Mouse (Mus musculus) MEL (cell line): ENCODE results near the gene Ndrg2. TPM values are rescaled to one million over a fixed set of nuclear protein-coding genes. Genes with fewer than 3 reads are reported as not detected.

ENCODE experiments used
- DNase-seq: peaks from one replicate; pipeline ENCODE4 v3.0.0; 2011; ENCODE audit warnings: low read depth, low spot score
- H3K27ac ChIP-seq: 2 replicates; pipeline ENCODE4 v1.5.1; 2012; ENCODE audit warnings: low read depth, mild to moderate bottlenecking, control low read depth, low read length, moderate library complexity; ENCODE audit not compliant: control insufficient read depth
- H3K27me3 ChIP-seq, 2 experiments: fragments of 150-350 bp in 1 of 2; sonication (generic) in 1 of 2; 2 replicates each; pipeline ENCODE4 v1.6.1; 2012; ENCODE audit warnings: low read length in 2 of 2, mild to moderate bottlenecking in 2 of 2, improper control_type of control experiment in 1 of 2, moderate library complexity in 1 of 2; ENCODE audit not compliant: insufficient read depth in 2 of 2, control insufficient read depth in 1 of 2
- H3K36me3 ChIP-seq, 2 experiments: 2 replicates each; pipeline ENCODE4 v1.6.1; 2012 to 2014; ENCODE audit warnings: low read length in 2 of 2, improper control_type of control experiment in 1 of 2, inconsistent platforms in 1 of 2, mild to moderate bottlenecking in 1 of 2; ENCODE audit not compliant: insufficient read depth in 2 of 2, control insufficient read depth in 1 of 2
- H3K4me1 ChIP-seq, 2 experiments: fragments of 150-350 bp in 1 of 2; sonication (generic) in 1 of 2; 2 replicates each; pipeline ENCODE4 v1.6.1; 2012; ENCODE audit warnings: low read length in 2 of 2, improper control_type of control experiment in 1 of 2, mild to moderate bottlenecking in 1 of 2; ENCODE audit not compliant: insufficient read depth in 2 of 2, control insufficient read depth in 1 of 2
- H3K4me3 ChIP-seq, 2 experiments: fragments of 150-350 bp in 1 of 2; sonication (generic) in 1 of 2; 2 replicates each; pipeline ENCODE4 v1.5.1; 2012; ENCODE audit warnings: low read depth in 2 of 2, low read length in 2 of 2, mild to moderate bottlenecking in 2 of 2, moderate library complexity in 2 of 2, control low read depth in 1 of 2, improper control_type of control experiment in 1 of 2; ENCODE audit not compliant: control insufficient read depth in 1 of 2, insufficient read depth in 1 of 2
- H3K79me2 ChIP-seq: 2 replicates; pipeline ENCODE4 v1.6.1; 2012; ENCODE audit warnings: mild to moderate bottlenecking, low read length, moderate library complexity; ENCODE audit not compliant: control insufficient read depth, poor library complexity, insufficient read depth
- H3K9ac ChIP-seq: 2 replicates; pipeline ENCODE4 v1.6.1; 2012; ENCODE audit warnings: low read depth, mild to moderate bottlenecking, control low read depth, low read length, moderate library complexity; ENCODE audit not compliant: control insufficient read depth, poor library complexity, severe bottlenecking
- H3K9me3 ChIP-seq: fragments of 150-350 bp; sonication (generic); replicated peaks from 2 replicates; pipeline ENCODE4 v1.6.1; 2012; ENCODE audit warnings: mild to moderate bottlenecking, low read length, improper control_type of control experiment, moderate library complexity; ENCODE audit not compliant: insufficient read depth
- BHLHE40 ChIP-seq: IDR thresholded peaks from 2 replicates; pipeline ENCODE4 v1.6.1; 2012; ENCODE audit warnings: low read depth, mild to moderate bottlenecking, inconsistent platforms, low read length, improper control_type of control experiment, borderline replicate concordance
- CTCF ChIP-seq, 3 experiments: IDR thresholded peaks in 2 of 3; conservative IDR thresholded peaks in 1 of 3; 2 replicates each; pipeline ENCODE4 v1.5.1; 2011 to 2012; ENCODE audit warnings: low read length in 3 of 3, low read depth in 2 of 3, mild to moderate bottlenecking in 2 of 3, improper control_type of control experiment in 1 of 3, inconsistent platforms in 1 of 3, mixed read lengths in 1 of 3, moderate library complexity in 1 of 3; ENCODE audit not compliant: control insufficient read depth in 1 of 3, insufficient read depth in 1 of 3, poor library complexity in 1 of 3, severe bottlenecking in 1 of 3
- E2F4 ChIP-seq: IDR thresholded peaks from 2 replicates; pipeline ENCODE4 v1.6.1; 2011; ENCODE audit warnings: low read depth, low read length, improper control_type of control experiment, borderline replicate concordance
- ELF1 ChIP-seq: IDR thresholded peaks from 2 replicates; pipeline ENCODE4 v1.6.1; 2014; ENCODE audit warnings: low read depth, mild to moderate bottlenecking, inconsistent platforms, low read length, improper control_type of control experiment, moderate library complexity
- EP300 ChIP-seq, 2 experiments: IDR thresholded peaks; 2 replicates each; pipeline ENCODE4 v1.6.1; 2011; ENCODE audit warnings: improper control_type of control experiment in 2 of 2, low read length in 2 of 2, low read depth in 1 of 2, mild to moderate bottlenecking in 1 of 2
- ETS1 ChIP-seq: IDR thresholded peaks from 2 replicates; pipeline ENCODE4 v1.6.1; 2012; ENCODE audit warnings: low read depth, mild to moderate bottlenecking, inconsistent platforms, low read length, improper control_type of control experiment, moderate library complexity
- JUND ChIP-seq: IDR thresholded peaks from 2 replicates; pipeline ENCODE4 v1.6.1; 2011; ENCODE audit warnings: low read depth, mild to moderate bottlenecking, improper control_type of control experiment, low read length
- KAT2A ChIP-seq: conservative IDR thresholded peaks from 2 replicates; pipeline ENCODE4 v1.6.1; 2012; ENCODE audit warnings: low read depth, low read length, improper control_type of control experiment, inconsistent platforms
- MAFK ChIP-seq: IDR thresholded peaks from 2 replicates; pipeline ENCODE4 v1.6.1; 2011; ENCODE audit warnings: low read depth, mild to moderate bottlenecking, low read length, improper control_type of control experiment, borderline replicate concordance
- MAZ ChIP-seq: IDR thresholded peaks from 2 replicates; pipeline ENCODE4 v1.6.1; 2012; ENCODE audit warnings: low read depth, mild to moderate bottlenecking, inconsistent platforms, low read length, improper control_type of control experiment
- MEF2A ChIP-seq: IDR thresholded peaks from 2 replicates; pipeline ENCODE4 v1.6.1; 2014; ENCODE audit warnings: low read depth, mild to moderate bottlenecking, inconsistent platforms, low read length, improper control_type of control experiment; ENCODE audit not compliant: poor library complexity, insufficient replicate concordance, severe bottlenecking; ENCODE audit errors: extremely low read depth
- MXI1 ChIP-seq: IDR thresholded peaks from 2 replicates; pipeline ENCODE4 v1.6.1; 2011; ENCODE audit warnings: mild to moderate bottlenecking, low read depth, low read length, improper control_type of control experiment
- MYB ChIP-seq: IDR thresholded peaks from 2 replicates; pipeline ENCODE4 v1.6.1; 2011; ENCODE audit warnings: mild to moderate bottlenecking, low read depth, low read length, improper control_type of control experiment
- MYC ChIP-seq: IDR thresholded peaks from 2 replicates; pipeline ENCODE4 v1.6.1; 2011; ENCODE audit warnings: low read depth, mild to moderate bottlenecking, low read length, improper control_type of control experiment, moderate library complexity
- POLR2AphosphoS2 ChIP-seq: IDR thresholded peaks from 2 replicates; pipeline ENCODE4 v1.6.1; 2011; ENCODE audit warnings: low read length, improper control_type of control experiment
- POLR2AphosphoS5 ChIP-seq: IDR thresholded peaks from 2 replicates; pipeline ENCODE4 v1.6.1; 2012; ENCODE audit warnings: low read depth, borderline replicate concordance, mild to moderate bottlenecking, inconsistent platforms, low read length, moderate library complexity, mixed read lengths
- RAD21 ChIP-seq: IDR thresholded peaks from 2 replicates; pipeline ENCODE4 v1.6.1; 2011; ENCODE audit warnings: mild to moderate bottlenecking, low read depth, low read length, improper control_type of control experiment
- SIN3A ChIP-seq: IDR thresholded peaks from 2 replicates; pipeline ENCODE4 v1.6.1; 2012; ENCODE audit warnings: low read length, improper control_type of control experiment, inconsistent platforms
- USF2 ChIP-seq, 2 experiments: IDR thresholded peaks; 2 replicates each; pipeline ENCODE4 v1.6.1; 2011 to 2012; ENCODE audit warnings: improper control_type of control experiment in 2 of 2, low read length in 2 of 2, borderline replicate concordance in 1 of 2, inconsistent platforms in 1 of 2, low read depth in 1 of 2, mild to moderate bottlenecking in 1 of 2; ENCODE audit not compliant: insufficient read depth in 1 of 2
- ZC3H11A ChIP-seq: IDR thresholded peaks from 2 replicates; pipeline ENCODE4 v1.6.1; 2012; ENCODE audit warnings: low read depth, mild to moderate bottlenecking, inconsistent platforms, low read length, improper control_type of control experiment
- ZMIZ1 ChIP-seq: IDR thresholded peaks from 2 replicates; pipeline ENCODE4 v1.6.1; 2012; ENCODE audit warnings: low read depth, mild to moderate bottlenecking, inconsistent platforms, low read length, improper control_type of control experiment, moderate library complexity
- polyA plus RNA-seq, 2 experiments: library from polyadenylated mRNA; stranded (reverse) in 1 of 2; unstranded in 1 of 2; fragments of >175 nt in 1 of 2; fragments of >200 nt in 1 of 2; gene quantifications; 2 replicates each; pipeline versions ENCODE4 v1.2.1 to v1.2.4; 2012; ENCODE audit warnings: low replicate concordance in 2 of 2, low read depth in 1 of 2; ENCODE audit not compliant: insufficient read length in 2 of 2, insufficient read depth in 1 of 2, missing spikeins in 1 of 2
- total RNA-seq: library from RNA; depleted of rRNA; stranded (reverse); fragments of 300-350 nt; gene quantifications from 2 replicates; pipeline ENCODE4 v1.2.3, GENCODE M21; 2012

Gene Ndrg2
- total and polyA plus RNA-seq, 3 experiments, result 11.2 to 48.6 TPM; not detected in 1

GRCm38 (mm10) chr14:51921759-51922570 lies 8.0 kb upstream of the Ndrg2 start:
- Histone ChIP-seq H3K36me3 (no peaks in the 10 kb centered on the region), H3K4me1 (no peaks in the 10 kb centered on the region)
- no peak for TF ChIP-seq ELF1
- no peak for TF ChIP-seq POLR2AphosphoS5
- TF ChIP-seq MEF2A, result no peak

GRCm38 (mm10) chr14:51918966-51919365 lies 5.0 kb upstream of the Ndrg2 start:
- no peaks in the 10 kb centered on the region for H3K9me3 ChIP-seq
- no peaks in the 10 kb centered on the region for H3K27me3 ChIP-seq
- no peak for DNase-seq

More at GRCm38 (mm10) chr14:51921759-51922570, 8.0 kb upstream of the Ndrg2 start:
- Histone ChIP-seq H3K27me3 (no peaks in the 10 kb centered on the region), H3K9ac (no peak overlapping the region), H3K27ac (no peak overlapping the region), H3K9me3 (no peaks in the 10 kb centered on the region), H3K4me3 (no peak overlapping the region), H3K79me2 (no peaks in the 10 kb centered on the region)
- DNase-seq, result no peak

DNA sequence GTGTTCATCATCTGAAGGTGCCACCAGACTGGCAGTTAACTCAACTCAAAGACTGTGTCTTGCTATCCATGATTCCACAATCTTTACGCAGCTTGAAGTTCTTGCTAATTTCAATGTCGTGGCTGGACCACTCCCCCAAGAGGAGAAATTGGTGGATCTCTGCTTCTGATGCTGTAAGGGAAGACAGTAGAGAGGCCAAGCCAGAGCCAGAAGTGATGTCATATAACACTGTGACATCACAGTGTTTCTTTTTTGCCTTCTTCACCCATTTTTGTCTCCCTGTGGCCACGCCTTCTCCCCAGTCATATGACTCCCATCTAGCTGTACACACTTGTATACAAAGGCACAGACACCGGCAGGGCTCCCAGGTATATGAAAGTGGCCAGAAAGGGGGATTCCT lies 4.2 kb upstream of the Ndrg2 start, which contains the start of gene Tppp2:
Gene Tppp2 (plus strand): TSS at position 301 of the 400 bp plus-strand sequence.
- H3K27me3 ChIP-seq, result no peaks in the 10 kb centered on the region
- no peaks in the 10 kb centered on the region for H3K79me2 ChIP-seq
- peaks cover 0 to 5% of the 10 kb centered on the region in 2 experiments; a peak in 2 of 4 replicates for H3K36me3 ChIP-seq
- TF ChIP-seq ELF1 (no peak), SIN3A (no peak)
- no peak within 1 kb of the TSS for H3K4me3 ChIP-seq
- H3K4me1 ChIP-seq, result peaks cover 2 to 9% of the 10 kb centered on the region in 2 experiments
- DNase-seq, result no peak
- no peak within 1 kb of the TSS for H3K9ac ChIP-seq
- H3K9me3 ChIP-seq, result no peaks in the 10 kb centered on the region
- no peak within 1 kb of the TSS for H3K27ac ChIP-seq

More at GRCm38 (mm10) chr14:51918966-51919365, 5.0 kb upstream of the Ndrg2 start:
- no peak overlapping the region for H3K27ac ChIP-seq
- peaks cover 2 to 9% of the 10 kb centered on the region in 2 experiments for H3K4me1 ChIP-seq
- TF ChIP-seq CTCF (IDR thresholded peaks at IDR 0.05 in 2 of 3, conservative IDR thresholded peaks at IDR 0.05 in 1 of 3; ENCODE audit: control insufficient read depth in 1 of 3, insufficient read depth in 1 of 3, low read depth in 2 of 3, low read length in 3 of 3, poor library complexity in 1 of 3, severe bottlenecking in 1 of 3) (no peak), USF2 (IDR thresholded peaks at IDR 0.05; ENCODE audit: borderline replicate concordance in 1 of 2, insufficient read depth in 1 of 2, low read depth in 1 of 2, low read length in 2 of 2) (no peak), POLR2AphosphoS5 (no peak), MXI1 (no peak), ZMIZ1 (no peak), E2F4 (no peak), BHLHE40 (no peak), KAT2A (no peak), MYB (no peak), SIN3A (no peak), RAD21 (no peak), MAZ (no peak), MAFK (no peak), POLR2AphosphoS2 (no peak), JUND (no peak), ETS1 (no peak), MYC (no peak), ZC3H11A (no peak), EP300 (IDR thresholded peaks at IDR 0.05; ENCODE audit: low read depth in 1 of 2, low read length in 2 of 2) (no peak)
- no peaks in the 10 kb centered on the region for H3K79me2 ChIP-seq
- no peak overlapping the region for H3K4me3 ChIP-seq
- no peak overlapping the region for H3K9ac ChIP-seq
- peaks cover 0 to 5% of the 10 kb centered on the region in 2 experiments; a peak in 2 of 4 replicates for H3K36me3 ChIP-seq
